Mouse (Mus musculus): ENCODE measurements at regions not wholly inside any gene's neighbourhood (a gene's known extent, or its start where the extent isn't known, plus 50 kb on each side); places are given as distances from the start of the nearest gene placed in this dataset.

GRCm38 (mm10) chr6:51211418-51211817 is 221.1 kb upstream of the Nfe2l3 start:
- no peak for DNase-seq (ENCODE audit: low spot score)

- DNase-seq (ENCODE audit: low spot score) = no peak
Measured at GRCm38 (mm10) chr6:51212216-51212615, 220.3 kb upstream of the Nfe2l3 start.

- DNase-seq (ENCODE audit: low spot score) = no peak
Measured at GRCm38 (mm10) chr6:51215371-51215770, 217.1 kb upstream of the Nfe2l3 start.

- no peak for DNase-seq (ENCODE audit: low spot score)
Measured at GRCm38 (mm10) chr6:51216472-51216871, 216.0 kb upstream of the Nfe2l3 start.

- DNase-seq (ENCODE audit: low spot score) = no peak
Measured at GRCm38 (mm10) chr6:51219691-51220090, 212.8 kb upstream of the Nfe2l3 start.

- DNase-seq (ENCODE audit: low spot score) = no peak
Measured at GRCm38 (mm10) chr6:51220778-51221177, 211.7 kb upstream of the Nfe2l3 start.

GRCm38 (mm10) chr6:51236077-51236740 is 196.3 kb upstream of the Nfe2l3 start:
- DNase-seq (ENCODE audit: low spot score) = no peak

- no peak for DNase-seq (ENCODE audit: low spot score)
Measured at GRCm38 (mm10) chr6:51240039-51240438, 192.4 kb upstream of the Nfe2l3 start.

- DNase-seq (ENCODE audit: low spot score) = no peak
Measured at GRCm38 (mm10) chr6:51250233-51250632, 182.2 kb upstream of the Nfe2l3 start.

GRCm38 (mm10) chr6:51251432-51251831 is 181.0 kb upstream of the Nfe2l3 start:
- DNase-seq (ENCODE audit: low spot score) = no peak

- DNase-seq (ENCODE audit: low spot score) = no peak
Measured at GRCm38 (mm10) chr6:51252721-51253120, 179.7 kb upstream of the Nfe2l3 start.

GRCm38 (mm10) chr6:51256631-51257030 is 175.8 kb upstream of the Nfe2l3 start:
- no peak for DNase-seq (ENCODE audit: low spot score)

- DNase-seq (ENCODE audit: low spot score) = no peak
Measured at GRCm38 (mm10) chr6:51257524-51257923, 174.9 kb upstream of the Nfe2l3 start.

- DNase-seq (ENCODE audit: low spot score) = no peak
Measured at GRCm38 (mm10) chr6:51258304-51258703, 174.2 kb upstream of the Nfe2l3 start.

GRCm38 (mm10) chr6:51263595-51263994 is 168.9 kb upstream of the Nfe2l3 start:
- no peak for DNase-seq (ENCODE audit: low spot score)

- DNase-seq (ENCODE audit: low spot score) = no peak
Measured at GRCm38 (mm10) chr6:51265329-51265728, 167.1 kb upstream of the Nfe2l3 start.

GRCm38 (mm10) chr6:51266721-51267120 is 165.7 kb upstream of the Nfe2l3 start:
- DNase-seq (ENCODE audit: low spot score) = no peak

GRCm38 (mm10) chr6:51267888-51268287 is 164.6 kb upstream of the Nfe2l3 start:
- no peak for DNase-seq (ENCODE audit: low spot score)

- no peak for DNase-seq (ENCODE audit: low spot score)
Measured at GRCm38 (mm10) chr6:51268931-51269330, 163.5 kb upstream of the Nfe2l3 start.

- no peak for DNase-seq (ENCODE audit: low spot score)
Measured at GRCm38 (mm10) chr6:51269617-51270016, 162.9 kb upstream of the Nfe2l3 start.

- DNase-seq (ENCODE audit: low spot score) = peak; percentile 79
Measured at GRCm38 (mm10) chr6:51270216-51271127, 162.0 kb upstream of the Nfe2l3 start.

- no peak for DNase-seq (ENCODE audit: low spot score)
Measured at GRCm38 (mm10) chr6:51271128-51271480, 161.4 kb upstream of the Nfe2l3 start.

- DNase-seq (ENCODE audit: low spot score) = no peak
Measured at GRCm38 (mm10) chr6:51272136-51272736, 160.2 kb upstream of the Nfe2l3 start.
